Mouse (Mus musculus): ENCODE results near the gene Zfp292. TPM values are rescaled to one million over a fixed set of nuclear protein-coding genes. Genes with fewer than 3 reads are reported as not detected.

The Zfp292 gene
- polyA plus RNA-seq, 1 experiment: 11.0 TPM

DNA sequence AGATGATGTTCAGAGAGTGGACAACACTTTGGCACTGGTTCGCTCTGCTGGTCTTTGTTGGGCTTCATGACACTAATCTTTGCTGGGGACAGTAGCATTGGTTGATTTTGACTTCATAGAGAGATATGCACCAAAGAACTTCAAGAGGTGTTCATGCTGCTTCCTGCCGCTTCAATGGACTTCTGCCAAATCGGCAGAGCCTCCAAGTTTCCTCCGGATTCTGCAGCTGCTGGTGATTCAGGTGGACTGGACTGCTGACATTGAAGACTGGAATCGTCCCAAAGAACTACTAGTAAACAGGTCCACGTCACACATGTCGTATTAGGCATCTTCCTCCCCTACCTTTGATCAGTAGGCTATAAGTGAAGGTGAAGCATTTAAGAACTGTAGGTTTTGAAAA lies 30.7 kb downstream of the Zfp292 start:
- Histone ChIP-seq H3K4me3 (replicated peaks; ENCODE audit: control insufficient read depth, low read depth, low read length) (no peak overlapping the region), H3K27ac (ENCODE audit: control insufficient read depth, insufficient read depth, low read depth, low read length, poor library complexity) (no peak overlapping the region), H3K4me1 (ENCODE audit: control insufficient read depth, insufficient read depth, low read length) (peaks cover 1% of the 10 kb centered on the region)
- WGBS: 88% methylated on average over 7 of the region's 7 CpGs
- TF ChIP-seq CTCF (IDR thresholded peaks at IDR 0.05; ENCODE audit: control insufficient read depth, insufficient read depth, low read length) (no peak), POLR2A (IDR thresholded peaks at IDR 0.05; ENCODE audit: borderline replicate concordance, control insufficient read depth, low read depth, low read length) (no peak)

DNA sequence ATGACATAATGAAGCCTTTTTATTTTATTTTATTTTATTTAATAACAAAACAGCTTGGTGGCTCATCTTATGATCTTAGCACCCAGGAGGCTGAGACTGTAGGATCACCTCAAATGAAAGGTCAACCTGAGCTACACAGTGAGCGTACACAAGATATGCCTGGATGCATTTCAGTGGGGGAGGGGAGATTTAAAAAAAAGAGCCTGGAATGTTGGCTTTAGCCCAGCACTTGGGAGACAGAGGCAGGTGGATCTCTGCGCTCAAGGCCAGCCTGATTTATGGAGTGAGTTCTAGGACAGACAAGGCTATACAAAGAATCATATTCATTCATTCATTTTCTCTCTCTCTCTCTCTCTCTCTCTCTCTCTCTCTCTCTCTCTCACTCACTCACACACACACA lies 32.6 kb downstream of the Zfp292 start:
- no peak overlapping the region for H3K27ac ChIP-seq (ENCODE audit: control insufficient read depth, insufficient read depth, low read depth, low read length, poor library complexity)
- H3K4me3 ChIP-seq (replicated peaks; ENCODE audit: control insufficient read depth, low read depth, low read length): no peak overlapping the region
- no peak for TF ChIP-seq CTCF (IDR thresholded peaks at IDR 0.05; ENCODE audit: control insufficient read depth, insufficient read depth, low read length)
- TF ChIP-seq POLR2A (IDR thresholded peaks at IDR 0.05; ENCODE audit: borderline replicate concordance, control insufficient read depth, low read depth, low read length): no peak
- WGBS: 94% methylated on average over 2 of the region's 2 CpGs
- peaks cover 1% of the 10 kb centered on the region for H3K4me1 ChIP-seq (ENCODE audit: control insufficient read depth, insufficient read depth, low read length)

DNA sequence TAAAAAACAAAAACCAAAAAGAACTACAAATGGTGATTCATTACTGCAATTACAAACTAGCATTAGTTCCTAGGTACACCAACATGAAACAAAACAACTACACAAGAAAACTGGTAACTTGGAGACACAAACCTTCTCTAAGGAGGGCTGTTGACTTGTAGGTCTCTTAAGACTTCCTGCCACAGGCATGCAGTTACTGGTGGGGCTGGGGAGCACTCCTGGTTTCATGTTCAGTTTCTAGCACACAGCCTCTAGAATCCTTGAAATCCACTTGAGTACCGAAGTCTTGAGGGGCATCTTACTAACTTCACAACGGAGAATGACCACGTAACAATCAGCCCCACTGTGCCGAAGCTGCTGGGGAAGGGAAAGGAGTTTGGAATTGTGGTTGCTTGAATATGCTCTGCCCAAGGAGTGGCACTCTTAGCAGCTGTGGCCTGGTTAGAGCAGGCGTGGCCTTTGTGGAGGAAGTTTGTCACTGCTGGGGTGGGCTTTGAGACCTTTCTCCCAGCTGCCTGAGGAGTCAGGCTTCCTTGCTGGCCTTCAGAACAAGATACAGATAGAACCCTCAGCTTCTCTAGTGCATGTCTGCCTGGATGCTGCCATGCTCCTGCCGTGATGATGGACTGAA lies 35.0 kb downstream of the Zfp292 start:
- no peak overlapping the region for H3K4me3 ChIP-seq (replicated peaks; ENCODE audit: control insufficient read depth, low read depth, low read length)
- H3K27ac ChIP-seq (ENCODE audit: control insufficient read depth, insufficient read depth, low read depth, low read length, poor library complexity): no peak overlapping the region
- 62% methylated on average over 6 of the region's 6 CpGs for WGBS
- TF ChIP-seq POLR2A (IDR thresholded peaks at IDR 0.05; ENCODE audit: borderline replicate concordance, control insufficient read depth, low read depth, low read length) (no peak), CTCF (IDR thresholded peaks at IDR 0.05; ENCODE audit: control insufficient read depth, insufficient read depth, low read length) (no peak)
- H3K4me1 ChIP-seq (ENCODE audit: control insufficient read depth, insufficient read depth, low read length): peaks cover 1% of the 10 kb centered on the region

GRCm38 (mm10) chr4:34843839-34844238 lies 38.9 kb downstream of the Zfp292 start:
- H3K4me1 ChIP-seq (ENCODE audit: control insufficient read depth, insufficient read depth, low read length): peaks cover 1% of the 10 kb centered on the region
- no peak overlapping the region for H3K27ac ChIP-seq (ENCODE audit: control insufficient read depth, insufficient read depth, low read depth, low read length, poor library complexity)
- WGBS: 72% methylated on average over 1 of the region's 1 CpGs
- H3K4me3 ChIP-seq (replicated peaks; ENCODE audit: control insufficient read depth, low read depth, low read length): no peak overlapping the region
- TF ChIP-seq CTCF (IDR thresholded peaks at IDR 0.05; ENCODE audit: control insufficient read depth, insufficient read depth, low read length) (no peak), POLR2A (IDR thresholded peaks at IDR 0.05; ENCODE audit: borderline replicate concordance, control insufficient read depth, low read depth, low read length) (no peak)

- 76% methylated on average over 3 of the region's 3 CpGs for WGBS
- Histone ChIP-seq H3K27ac (ENCODE audit: control insufficient read depth, insufficient read depth, low read depth, low read length, poor library complexity) (no peak overlapping the region), H3K4me3 (replicated peaks; ENCODE audit: control insufficient read depth, low read depth, low read length) (no peak overlapping the region), H3K4me1 (ENCODE audit: control insufficient read depth, insufficient read depth, low read length) (no peaks in the 10 kb centered on the region; the same call in none of the 2 replicates)
- TF ChIP-seq CTCF (IDR thresholded peaks at IDR 0.05; ENCODE audit: control insufficient read depth, insufficient read depth, low read length): no peak
- TF ChIP-seq POLR2A (IDR thresholded peaks at IDR 0.05; ENCODE audit: borderline replicate concordance, control insufficient read depth, low read depth, low read length): no peak
Observed at GRCm38 (mm10) chr4:34842826-34843225, 39.9 kb downstream of the Zfp292 start.

- no peak for TF ChIP-seq CTCF (IDR thresholded peaks at IDR 0.05; ENCODE audit: control insufficient read depth, insufficient read depth, low read length)
- no peak for TF ChIP-seq POLR2A (IDR thresholded peaks at IDR 0.05; ENCODE audit: borderline replicate concordance, control insufficient read depth, low read depth, low read length)
- WGBS: 77% methylated on average over 4 of the region's 4 CpGs
- no peak overlapping the region for H3K27ac ChIP-seq (ENCODE audit: control insufficient read depth, insufficient read depth, low read depth, low read length, poor library complexity)
- H3K4me1 ChIP-seq (ENCODE audit: control insufficient read depth, insufficient read depth, low read length): no peaks in the 10 kb centered on the region
- H3K4me3 ChIP-seq (replicated peaks; ENCODE audit: control insufficient read depth, low read depth, low read length): no peak overlapping the region
Observed at GRCm38 (mm10) chr4:34831496-34831895, 51.3 kb downstream of the Zfp292 start.

DNA sequence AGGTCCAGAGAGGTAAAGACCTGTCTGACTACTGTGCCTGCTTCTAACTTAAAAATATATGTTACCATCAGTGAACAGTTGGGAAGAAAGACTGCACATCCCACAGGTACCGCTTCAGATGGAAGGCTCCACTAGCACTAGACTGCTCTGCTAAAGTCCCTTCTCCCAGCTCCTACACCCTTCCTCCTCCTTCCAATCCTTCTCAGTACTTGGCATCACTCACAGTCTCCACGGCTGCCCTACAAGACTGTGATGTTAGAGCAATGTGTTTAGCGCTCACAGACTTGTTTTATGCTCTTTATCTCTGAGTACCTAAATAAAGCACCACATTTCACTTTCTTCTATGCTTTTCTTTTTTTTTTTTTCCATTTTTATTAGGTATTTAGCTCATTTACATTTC lies 53.3 kb downstream of the Zfp292 start:
- TF ChIP-seq CTCF (IDR thresholded peaks at IDR 0.05; ENCODE audit: control insufficient read depth, insufficient read depth, low read length) (no peak), POLR2A (IDR thresholded peaks at IDR 0.05; ENCODE audit: borderline replicate concordance, control insufficient read depth, low read depth, low read length) (no peak)
- Histone ChIP-seq H3K27ac (ENCODE audit: control insufficient read depth, insufficient read depth, low read depth, low read length, poor library complexity) (no peak overlapping the region), H3K4me1 (ENCODE audit: control insufficient read depth, insufficient read depth, low read length) (no peaks in the 10 kb centered on the region), H3K4me3 (replicated peaks; ENCODE audit: control insufficient read depth, low read depth, low read length) (no peak overlapping the region)
- 93% methylated on average over 3 of the region's 3 CpGs for WGBS

GRCm38 (mm10) chr4:34823901-34824300 lies 58.9 kb downstream of the Zfp292 start:
- no peak for TF ChIP-seq CTCF (IDR thresholded peaks at IDR 0.05; ENCODE audit: control insufficient read depth, insufficient read depth, low read length)
- no peak for TF ChIP-seq POLR2A (IDR thresholded peaks at IDR 0.05; ENCODE audit: borderline replicate concordance, control insufficient read depth, low read depth, low read length)
- Histone ChIP-seq H3K27ac (ENCODE audit: control insufficient read depth, insufficient read depth, low read depth, low read length, poor library complexity) (no peak overlapping the region), H3K4me3 (replicated peaks; ENCODE audit: control insufficient read depth, low read depth, low read length) (no peak overlapping the region), H3K4me1 (ENCODE audit: control insufficient read depth, insufficient read depth, low read length) (no peaks in the 10 kb centered on the region)
- WGBS: 97% methylated on average over 1 of the region's 1 CpGs

DNA sequence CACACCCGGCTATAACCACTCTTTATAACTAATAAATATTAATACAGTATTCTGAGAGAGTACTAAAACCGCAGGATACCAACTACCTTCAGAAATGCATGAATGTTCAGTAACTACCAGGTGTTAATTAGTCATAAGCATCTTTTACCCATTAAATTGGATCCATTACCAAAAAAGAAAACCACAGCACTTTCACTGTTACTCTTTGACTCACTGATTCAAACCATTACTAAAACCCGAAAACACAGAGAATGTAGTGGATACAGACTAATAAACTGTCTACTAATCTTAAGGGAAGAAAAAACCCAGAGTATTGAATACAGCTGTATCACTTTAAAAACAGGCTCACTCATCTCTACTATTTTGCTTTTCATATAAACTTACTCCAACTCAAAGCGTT lies 62.9 kb downstream of the Zfp292 start:
- H3K4me3 ChIP-seq (replicated peaks; ENCODE audit: control insufficient read depth, low read depth, low read length): no peak overlapping the region
- WGBS: 89% methylated on average over 4 of the region's 4 CpGs
- H3K27ac ChIP-seq (ENCODE audit: control insufficient read depth, insufficient read depth, low read depth, low read length, poor library complexity): no peak overlapping the region
- TF ChIP-seq POLR2A (IDR thresholded peaks at IDR 0.05; ENCODE audit: borderline replicate concordance, control insufficient read depth, low read depth, low read length) (no peak), CTCF (IDR thresholded peaks at IDR 0.05; ENCODE audit: control insufficient read depth, insufficient read depth, low read length) (no peak)
- no peaks in the 10 kb centered on the region for H3K4me1 ChIP-seq (ENCODE audit: control insufficient read depth, insufficient read depth, low read length)
